Mouse (Mus musculus): ENCODE results near the gene Grm5. TPM values are rescaled to one million over a fixed set of nuclear protein-coding genes. Genes with fewer than 3 reads are reported as not detected.

Grm5 gene
- polyA plus RNA-seq, 1 experiment from 2014 or later: 0.08 TPM

- H3K4me3 ChIP-seq (ENCODE audit: low read depth, low read length): no peak overlapping the region
- no peak overlapping the region for H3K4me2 ChIP-seq
- no peak for DNase-seq (ENCODE audit: low spot score)
- no peaks in the 10 kb centered on the region for H3K9me3 ChIP-seq (ENCODE audit: control insufficient read depth, low read length)
- ATAC-seq (replicated peaks; ENCODE audit: low FRiP score): no peak
- H3K36me3 ChIP-seq (ENCODE audit: control insufficient read depth, insufficient read depth, low read length): no peaks in the 10 kb centered on the region
- H3K27ac ChIP-seq (ENCODE audit: low read depth, low read length): no peak overlapping the region
- no peaks in the 10 kb centered on the region for H3K27me3 ChIP-seq (replicated peaks; ENCODE audit: control insufficient read depth, insufficient read depth, low read length)
- H3K9ac ChIP-seq (ENCODE audit: low read depth, low read length): no peak overlapping the region
- H3K4me1 ChIP-seq (replicated peaks; ENCODE audit: control insufficient read depth, insufficient read depth, low read length): no peaks in the 10 kb centered on the region
- 57% methylated on average over 1 of the region's 1 CpGs for WGBS
Observed at GRCm38 (mm10) chr7:88159542-88160241, 575.7 kb downstream of the Grm5 start.

DNA sequence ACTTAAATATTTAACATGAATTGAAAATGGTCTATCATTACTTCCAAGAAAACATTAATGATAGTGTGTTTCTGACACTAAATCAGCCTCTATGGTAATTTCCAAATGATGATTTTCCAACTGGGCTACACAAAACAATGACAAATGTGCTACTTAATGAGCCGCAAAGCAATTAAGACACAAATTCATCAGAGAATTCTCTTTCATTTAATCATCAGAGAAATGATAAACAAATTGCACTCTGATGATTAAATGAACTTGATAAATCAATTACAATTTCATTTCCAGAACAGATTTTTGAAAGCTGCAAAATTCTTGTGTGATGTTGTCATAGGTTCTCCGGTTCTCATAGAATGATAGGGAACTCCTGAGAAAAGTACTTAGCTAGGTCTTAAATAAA lies 577.6 kb downstream of the Grm5 start:
- DNase-seq (ENCODE audit: low spot score) (no peak), ATAC-seq (replicated peaks; ENCODE audit: low FRiP score) (no peak)
- Histone ChIP-seq H3K4me2 (no peak overlapping the region), H3K4me3 (ENCODE audit: low read depth, low read length) (no peak overlapping the region), H3K9ac (ENCODE audit: low read depth, low read length) (no peak overlapping the region), H3K36me3 (ENCODE audit: control insufficient read depth, insufficient read depth, low read length) (no peaks in the 10 kb centered on the region), H3K27me3 (replicated peaks; ENCODE audit: control insufficient read depth, insufficient read depth, low read length) (no peaks in the 10 kb centered on the region), H3K9me3 (ENCODE audit: control insufficient read depth, low read length) (no peaks in the 10 kb centered on the region), H3K4me1 (replicated peaks; ENCODE audit: control insufficient read depth, insufficient read depth, low read length) (no peaks in the 10 kb centered on the region), H3K27ac (ENCODE audit: low read depth, low read length) (no peak overlapping the region)
- 88% methylated on average over 2 of the region's 2 CpGs for WGBS

Other genes starting within 250 kb of the Grm5 start
- 0.04 and 0.05 TPM in 2 replicates for gene Tyr, start 90.7 kb upstream of the Grm5 start, polyA plus RNA-seq (2014; fragmentation: Nextera tagmentation; extraction: Ambion mirVana)

All from liver, embryonic 11.5 days (tissue).